Mouse (Mus musculus) liver, embryonic 16.5 days (tissue): ENCODE data around the gene Tenm3. TPM values are rescaled to one million over a fixed set of nuclear protein-coding genes. Genes with fewer than 3 reads are reported as not detected.

Experiments used
- ATAC-seq: fragments of 200-750 bp; cut with Nextera tagmentation; 2 replicates; pipeline ENCODE4 v1.8.0; 2017; ENCODE audit warnings: low read depth, mild to moderate bottlenecking, moderate number of reproducible peaks, moderate library complexity
- H3K27ac ChIP-seq: fragments of 300-500 bp; sonication (generic); 2 replicates; pipeline ENCODE4 v1.5.1; 2014; ENCODE audit warnings: mild to moderate bottlenecking, low read length
- H3K27me3 ChIP-seq: fragments of 300-500 bp; sonication (generic); 2 replicates; pipeline ENCODE4 v1.6.1; 2014; ENCODE audit warnings: low read depth, low read length, mixed read lengths; ENCODE audit not compliant: control insufficient read depth, insufficient read depth
- H3K36me3 ChIP-seq: fragments of 300-500 bp; sonication (generic); 2 replicates; pipeline ENCODE4 v1.6.1; 2014; ENCODE audit warnings: mild to moderate bottlenecking; ENCODE audit not compliant: control insufficient read depth, insufficient read depth
- H3K4me1 ChIP-seq: fragments of 300-500 bp; sonication (generic); 2 replicates; pipeline ENCODE4 v1.6.1; 2014; ENCODE audit warnings: low read depth, low read length, mixed read lengths; ENCODE audit not compliant: control insufficient read depth
- H3K4me2 ChIP-seq: fragments of 300-500 bp; sonication (generic); 2 replicates; pipeline ENCODE4 v1.6.1; 2014; ENCODE audit warnings: low read depth, low read length, mixed read lengths
- H3K4me3 ChIP-seq: fragments of 300-500 bp; sonication (generic); 2 replicates; pipeline ENCODE4 v1.5.1; 2014; ENCODE audit warnings: low read depth, mild to moderate bottlenecking, low read length
- H3K9ac ChIP-seq: fragments of 300-500 bp; sonication (generic); 2 replicates; pipeline ENCODE4 v1.6.1; 2014; ENCODE audit warnings: low read depth, low read length
- H3K9me3 ChIP-seq: fragments of 300-500 bp; sonication (generic); replicated peaks from 2 replicates; pipeline ENCODE4 v1.6.1; 2016; ENCODE audit warnings: low read length; ENCODE audit not compliant: control insufficient read depth
- WGBS: fragments of 180-500 bp; shearing (Covaris S2); extraction: QIAGEN DNeasy Blood & Tissue Kit; methylation state at CpG from one replicate; pipeline ENCODE4 v1.1.7; 2014; ENCODE audit not compliant: insufficient replicate concordance; 5-methylcytosine and 5-hydroxymethylcytosine counted together
- polyA plus RNA-seq: library from polyadenylated mRNA; unstranded; fragments of >200 nt; fragmentation: Nextera tagmentation; extraction: Ambion mirVana; gene quantifications from 2 replicates; pipeline ENCODE4 v1.2.1, GENCODE M21; 2015

The Tenm3 gene
- polyA plus RNA-seq, 1 experiment from 2014 or later, result 6.0 TPM

- 13% methylated on average over 3 of the region's 3 CpGs for WGBS
- Histone ChIP-seq H3K4me3 (no peak overlapping the region), H3K9me3 (no peaks in the 10 kb centered on the region), H3K9ac (no peak overlapping the region), H3K4me1 (no peaks in the 10 kb centered on the region), H3K27me3 (no peaks in the 10 kb centered on the region), H3K27ac (no peak overlapping the region), H3K36me3 (no peaks in the 10 kb centered on the region), H3K4me2 (no peak overlapping the region)
- no peak for ATAC-seq
Observed at GRCm38 (mm10) chr8:48449625-48450024, 394.1 kb downstream of the Tenm3 start.

GRCm38 (mm10) chr8:48445690-48446089 is 398.1 kb downstream of the Tenm3 start:
- Histone ChIP-seq H3K27me3 (no peaks in the 10 kb centered on the region), H3K4me2 (no peak overlapping the region), H3K27ac (no peak overlapping the region), H3K4me3 (no peak overlapping the region), H3K9ac (no peak overlapping the region), H3K4me1 (no peaks in the 10 kb centered on the region), H3K36me3 (no peaks in the 10 kb centered on the region), H3K9me3 (no peaks in the 10 kb centered on the region)
- 70% methylated on average over 4 of the region's 4 CpGs for WGBS
- ATAC-seq, result no peak

- no peak overlapping the region for H3K4me3 ChIP-seq
- no peak for ATAC-seq
- H3K36me3 ChIP-seq, result no peaks in the 10 kb centered on the region
- no peak overlapping the region for H3K9ac ChIP-seq
- H3K27me3 ChIP-seq, result no peaks in the 10 kb centered on the region
- no peak overlapping the region for H3K27ac ChIP-seq
- H3K4me1 ChIP-seq, result no peaks in the 10 kb centered on the region
- no peaks in the 10 kb centered on the region for H3K9me3 ChIP-seq
- no peak overlapping the region for H3K4me2 ChIP-seq
- WGBS, result 69% methylated on average over 12 of the region's 12 CpGs
Observed at GRCm38 (mm10) chr8:48439491-48439890, 404.3 kb downstream of the Tenm3 start.

- Histone ChIP-seq H3K4me3 (no peak overlapping the region), H3K27ac (no peak overlapping the region), H3K4me1 (no peaks in the 10 kb centered on the region), H3K4me2 (no peak overlapping the region), H3K36me3 (no peaks in the 10 kb centered on the region), H3K9me3 (no peaks in the 10 kb centered on the region), H3K27me3 (no peaks in the 10 kb centered on the region), H3K9ac (no peak overlapping the region)
- 58% methylated on average over 16 of the region's 16 CpGs for WGBS
- ATAC-seq, result no peak
Observed at GRCm38 (mm10) chr8:48437523-48438207, 406.1 kb downstream of the Tenm3 start.

GRCm38 (mm10) chr8:48425101-48425500 is 418.6 kb downstream of the Tenm3 start:
- no peak for ATAC-seq
- Histone ChIP-seq H3K4me3 (no peak overlapping the region), H3K4me2 (no peak overlapping the region), H3K4me1 (no peaks in the 10 kb centered on the region), H3K9ac (no peak overlapping the region), H3K27ac (no peak overlapping the region), H3K9me3 (no peaks in the 10 kb centered on the region), H3K27me3 (no peaks in the 10 kb centered on the region), H3K36me3 (no peaks in the 10 kb centered on the region)
- WGBS, result 56% methylated on average over 11 of the region's 11 CpGs

DNA sequence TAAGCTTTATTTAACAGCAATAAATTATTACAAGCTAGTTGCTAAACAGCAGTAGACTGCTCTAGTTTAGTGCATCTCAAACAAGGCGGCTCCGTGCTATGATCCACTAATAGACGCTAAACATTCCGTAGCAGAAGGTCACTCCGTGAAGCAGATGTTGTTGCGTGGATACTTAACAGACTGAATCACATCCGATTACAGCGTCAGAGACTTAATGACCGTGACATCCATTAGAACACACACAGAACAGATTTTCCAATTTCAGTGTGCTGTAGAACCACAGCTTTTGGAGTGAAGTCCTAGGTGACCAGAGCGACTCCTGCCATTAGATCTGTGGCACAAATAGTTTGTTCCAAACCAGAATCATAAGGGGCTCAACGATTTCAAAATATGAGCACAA is 426.0 kb downstream of the Tenm3 start:
- Histone ChIP-seq H3K9me3 (no peaks in the 10 kb centered on the region; the same call in 1 of the 2 replicates), H3K4me3 (no peak overlapping the region), H3K9ac (no peak overlapping the region), H3K4me2 (no peak overlapping the region), H3K4me1 (no peaks in the 10 kb centered on the region), H3K27ac (no peak overlapping the region), H3K27me3 (no peaks in the 10 kb centered on the region), H3K36me3 (peaks cover 3% of the 10 kb centered on the region)
- WGBS, result 74% methylated on average over 11 of the region's 11 CpGs
- no peak for ATAC-seq

GRCm38 (mm10) chr8:48410916-48411315 is 432.8 kb downstream of the Tenm3 start:
- Histone ChIP-seq H3K27ac (no peak overlapping the region), H3K36me3 (no peaks in the 10 kb centered on the region), H3K27me3 (no peaks in the 10 kb centered on the region), H3K9me3 (no peaks in the 10 kb centered on the region), H3K4me2 (no peak overlapping the region), H3K9ac (no peak overlapping the region), H3K4me1 (no peaks in the 10 kb centered on the region), H3K4me3 (no peak overlapping the region)
- ATAC-seq, result no peak
- 75% methylated on average over 8 of the region's 8 CpGs for WGBS

- Histone ChIP-seq H3K27me3 (no peaks in the 10 kb centered on the region), H3K9ac (no peak overlapping the region), H3K27ac (no peak overlapping the region), H3K4me1 (no peaks in the 10 kb centered on the region), H3K9me3 (no peaks in the 10 kb centered on the region), H3K36me3 (no peaks in the 10 kb centered on the region), H3K4me2 (no peak overlapping the region), H3K4me3 (no peak overlapping the region)
- 60% methylated on average over 12 of the region's 12 CpGs for WGBS
- no peak for ATAC-seq
Observed at GRCm38 (mm10) chr8:48400572-48400972, 443.2 kb downstream of the Tenm3 start.

DNA sequence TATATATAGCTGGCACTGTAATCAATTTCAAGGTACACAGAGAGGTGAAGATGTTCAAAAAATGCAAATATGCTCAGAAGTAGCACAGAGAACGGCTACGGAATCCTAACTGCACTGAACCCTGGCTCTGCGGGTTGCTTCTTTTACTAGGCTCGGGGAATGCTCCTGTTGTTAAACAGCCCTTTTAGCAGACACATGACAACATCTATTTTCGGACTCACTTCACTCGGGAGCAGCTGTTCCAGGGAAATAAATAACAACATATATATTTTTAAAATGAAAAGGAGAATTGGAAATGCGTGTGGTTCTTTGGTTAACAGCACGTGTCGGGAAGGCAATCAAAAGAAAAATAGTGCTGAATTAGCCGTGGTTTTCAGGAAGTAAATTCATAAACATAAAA is 457.9 kb downstream of the Tenm3 start:
- H3K4me3 ChIP-seq, result no peak overlapping the region
- H3K36me3 ChIP-seq, result no peaks in the 10 kb centered on the region
- 69% methylated on average over 10 of the region's 10 CpGs for WGBS
- H3K9me3 ChIP-seq, result no peaks in the 10 kb centered on the region
- H3K27ac ChIP-seq, result no peak overlapping the region
- no peak overlapping the region for H3K4me2 ChIP-seq
- no peaks in the 10 kb centered on the region for H3K27me3 ChIP-seq
- H3K4me1 ChIP-seq, result no peaks in the 10 kb centered on the region
- no peak overlapping the region for H3K9ac ChIP-seq
- ATAC-seq, result no peak
